Comparison of ENCODE assay signal across 10 mouse cellular contexts in genomic region chr1:26685952-26686693, GRCm38 (mm10). TPM values are rescaled to one million over a fixed set of nuclear protein-coding genes. Genes with fewer than 3 reads are reported as not detected.
DNase-seq lines count a peak whose midpoint lies in the region; ATAC-seq and TF ChIP-seq lines count a peak whose summit lies in the region.
"Had no signal": no experiment of that assay in that cellular context is flagged by ENCODE, and none has a peak within 500 bp of the region (broad histone marks: within the 10 kb centered on the region; RNA-seq: fewer than 3 reads in every experiment).

No protein-coding gene starts in this region.

- no peak for TF ChIP-seq POLR2A in lung, adult 2 months (IDR thresholded peaks at IDR 0.05; ENCODE audit: borderline replicate concordance, extremely low read depth, low read depth, low read length)

- H3K27ac ChIP-seq in lung, embryonic 14.5 days (ENCODE audit: low read depth) = no peak overlapping the region
- no peak overlapping the region for H3K27ac ChIP-seq in embryonic facial prominence, embryonic 11.5 days (replicated peaks; ENCODE audit: low read depth, low read length)
- no peak overlapping the region for H3K27ac ChIP-seq in limb, embryonic 10.5 days

- no peaks in the 10 kb centered on the region for H3K27me3 ChIP-seq in lung, embryonic 14.5 days (ENCODE audit: insufficient read depth, low read length)
- H3K27me3 ChIP-seq in embryonic facial prominence, embryonic 11.5 days (ENCODE audit: control insufficient read depth, insufficient read depth, low read length) = no peaks in the 10 kb centered on the region
- H3K27me3 ChIP-seq in limb, embryonic 10.5 days (ENCODE audit: low read depth, poor library complexity, severe bottlenecking) = no peaks in the 10 kb centered on the region

- no peak overlapping the region for H3K9ac ChIP-seq in lung, embryonic 14.5 days
- no peak overlapping the region for H3K9ac ChIP-seq in embryonic facial prominence, embryonic 11.5 days (replicated peaks; ENCODE audit: low read length)

- no peaks in the 10 kb centered on the region for H3K4me1 ChIP-seq in lung, embryonic 14.5 days (ENCODE audit: insufficient read depth)
- no peaks in the 10 kb centered on the region for H3K4me1 ChIP-seq in lung, adult 2 months (ENCODE audit: control insufficient read depth, insufficient read depth, low read length)
- no peaks in the 10 kb centered on the region for H3K4me1 ChIP-seq in embryonic facial prominence, embryonic 11.5 days (ENCODE audit: control insufficient read depth, insufficient read depth, low read length)
- H3K4me1 ChIP-seq in limb, embryonic 10.5 days = no peaks in the 10 kb centered on the region

- H3K4me3 ChIP-seq in lung, embryonic 14.5 days (ENCODE audit: low read depth, low read length) = no peak overlapping the region
- H3K4me3 ChIP-seq in lung, adult 2 months (replicated peaks; ENCODE audit: extremely low read depth, low read depth, low read length) = no peak overlapping the region
- H3K4me3 ChIP-seq in embryonic facial prominence, embryonic 11.5 days (ENCODE audit: low read depth, low read length) = no peak overlapping the region
- no peak overlapping the region for H3K4me3 ChIP-seq in limb, embryonic 10.5 days

- no peak for TF ChIP-seq CTCF in lung, embryonic 14.5 days (IDR thresholded peaks at IDR 0.05; ENCODE audit: low read depth)
- no peak for TF ChIP-seq CTCF in lung, adult 2 months (IDR thresholded peaks at IDR 0.05; ENCODE audit: insufficient read depth, low read length)

- DNase-seq in lung, embryonic 14.5 days = peak; percentile 6
- no peak for DNase-seq in lung, adult 2 months
- no peak for DNase-seq in embryonic facial prominence, embryonic 11.5 days (ENCODE audit: low spot score)
- DNase-seq in limb, embryonic 10.5 days (ENCODE audit: low spot score) = peak; percentile 31
- DNase-seq in skeletal muscle tissue, adult 2 months (ENCODE audit: low read depth, low spot score) = peak; percentile 23
- DNase-seq in adrenal gland, adult (ENCODE audit: inconsistent age in 2 of 2, low spot score in 1 of 2) = no peak
- DNase-seq in Muller cell, postnatal 12 days (ENCODE audit: inconsistent ontology term) = no peak
- no peak for DNase-seq in spleen, postnatal 36 days (ENCODE audit: low spot score in 2 of 2)

- H3K4me2 ChIP-seq in lung, embryonic 14.5 days = no peak overlapping the region
- H3K4me2 ChIP-seq in embryonic facial prominence, embryonic 11.5 days (ENCODE audit: low read depth, low read length) = no peak overlapping the region

- H3K9me3 ChIP-seq in lung, embryonic 14.5 days (ENCODE audit: low read depth, low read length) = no peaks in the 10 kb centered on the region
- no peaks in the 10 kb centered on the region for H3K9me3 ChIP-seq in embryonic facial prominence, embryonic 11.5 days (replicated peaks; ENCODE audit: control insufficient read depth, low read length)
- no peaks in the 10 kb centered on the region for H3K9me3 ChIP-seq in limb, embryonic 10.5 days (replicated peaks)

- no peaks in the 10 kb centered on the region for H3K36me3 ChIP-seq in lung, embryonic 14.5 days (ENCODE audit: insufficient read depth)
- H3K36me3 ChIP-seq in embryonic facial prominence, embryonic 11.5 days (replicated peaks; ENCODE audit: control insufficient read depth, insufficient read depth, low read depth, low read length) = no peaks in the 10 kb centered on the region
- no peaks in the 10 kb centered on the region for H3K36me3 ChIP-seq in limb, embryonic 10.5 days

- 0 out of 2 replicates have a peak, but pooled peaks have one; percentile 37 for ATAC-seq in lung, embryonic 14.5 days (ENCODE audit: insufficient read depth)
- peak; percentile 64 for ATAC-seq in embryonic facial prominence, embryonic 11.5 days (replicated peaks; ENCODE audit: insufficient number of reproducible peaks, low FRiP score, low TSS enrichment, low read depth)
- ATAC-seq: activated CD4-positive, CD25-positive, alpha-beta regulatory T cell, adult 4 months had no signal

RNA-seq across cellular contexts. Expression of gene 4931408C20Rik, which starts 1.1 kb away (rescaled TPM):
- polyA plus RNA-seq in lung, embryonic 14.5 days (2014; fragmentation: Nextera tagmentation; extraction: Ambion mirVana) = not detected in 2 replicates
- not detected in 2 replicates for polyA plus RNA-seq in lung, adult 2 months (2012; rRNA removed)
- not detected in 2 replicates for polyA plus RNA-seq in embryonic facial prominence, embryonic 11.5 days (2014; fragmentation: Nextera tagmentation; extraction: Ambion mirVana)
- polyA plus RNA-seq in limb, embryonic 10.5 days (2016; fragmentation: Nextera tagmentation; extraction: Ambion mirVana) = not detected in 2 replicates
- polyA plus RNA-seq: activated CD4-positive, CD25-positive, alpha-beta regulatory T cell, adult 4 months; heart, postnatal 0 days had no signal

Comparison
In these comparisons a context has a peak if more than half of its experiments do, and no peak if none do; other contexts are left out.
1. DNase-seq: peak in lung, embryonic 14.5 days (single experiment), limb, embryonic 10.5 days (single experiment) and skeletal muscle tissue, adult 2 months (single experiment); none in lung, adult 2 months (single experiment), embryonic facial prominence, embryonic 11.5 days (single experiment), adrenal gland, adult (0 of 2), Muller cell, postnatal 12 days (single experiment) and spleen, postnatal 36 days (0 of 2).